Mouse (Mus musculus) forebrain, embryonic 11.5 days (tissue): Measurements from ENCODE around the gene Atat1. TPM values are rescaled to one million over a fixed set of nuclear protein-coding genes. Genes with fewer than 3 reads are reported as not detected.
A peak's percentile ranks its signal among the peaks of the same experiment; 100 is the strongest.

Source experiments
- ATAC-seq: fragments of 200-750 bp; cut with Nextera tagmentation; replicated peaks from 2 replicates; pipeline ENCODE4 v1.8.0; 2017; ENCODE audit warnings: moderate TSS enrichment; ENCODE audit not compliant: low FRiP score
- DNase-seq: peaks from one replicate; pipeline ENCODE4 v3.0.0-alpha.2; 2017; ENCODE audit warnings: low spot score
- H3K27ac ChIP-seq: fragments of 300-500 bp; sonication (generic); 2 replicates; pipeline ENCODE4 v1.5.1; 2014; ENCODE audit warnings: low read depth, low read length
- H3K27me3 ChIP-seq: fragments of 300-500 bp; sonication (generic); 2 replicates; pipeline ENCODE4 v1.6.1; 2014; ENCODE audit warnings: mild to moderate bottlenecking, low read length, mixed read lengths; ENCODE audit not compliant: control insufficient read depth, insufficient read depth
- H3K36me3 ChIP-seq: fragments of 300-500 bp; sonication (generic); 2 replicates; pipeline ENCODE4 v1.6.1; 2014; ENCODE audit warnings: mild to moderate bottlenecking, low read length, moderate library complexity, mixed read lengths; ENCODE audit not compliant: control insufficient read depth, insufficient read depth
- H3K4me1 ChIP-seq: fragments of 300-500 bp; sonication (generic); replicated peaks from 2 replicates; pipeline ENCODE4 v1.6.1; 2014; ENCODE audit warnings: low read length, mixed read lengths; ENCODE audit not compliant: control insufficient read depth, insufficient read depth
- H3K4me2 ChIP-seq: fragments of 300-500 bp; sonication (generic); 2 replicates; pipeline ENCODE4 v1.6.1; 2014; ENCODE audit warnings: low read depth, mild to moderate bottlenecking, low read length, moderate library complexity, mixed read lengths; ENCODE audit not compliant: severe bottlenecking
- H3K4me3 ChIP-seq: fragments of 300-500 bp; sonication (generic); 2 replicates; pipeline ENCODE4 v1.5.1; 2014; ENCODE audit warnings: low read depth, low read length
- H3K9ac ChIP-seq: fragments of 300-500 bp; sonication (generic); 2 replicates; pipeline ENCODE4 v1.6.1; 2014; ENCODE audit warnings: low read length
- H3K9me3 ChIP-seq: fragments of 300-500 bp; sonication (generic); 2 replicates; pipeline ENCODE4 v1.6.1; 2016; ENCODE audit warnings: low read length, mixed read lengths; ENCODE audit not compliant: control insufficient read depth
- WGBS: fragments of 180-500 bp; shearing (Covaris S2); extraction: QIAGEN DNeasy Blood & Tissue Kit; methylation state at CpG from one replicate; pipeline ENCODE4 v1.1.7; 2014; 5-methylcytosine and 5-hydroxymethylcytosine counted together
- polyA plus RNA-seq: library from polyadenylated mRNA; unstranded; fragments of >200 nt; fragmentation: Nextera tagmentation; extraction: Ambion mirVana; gene quantifications from 2 replicates; pipeline ENCODE4 v1.2.1, GENCODE M21; 2014

Gene Atat1
- polyA plus RNA-seq, 1 experiment from 2014 or later = 213 TPM

DNA sequence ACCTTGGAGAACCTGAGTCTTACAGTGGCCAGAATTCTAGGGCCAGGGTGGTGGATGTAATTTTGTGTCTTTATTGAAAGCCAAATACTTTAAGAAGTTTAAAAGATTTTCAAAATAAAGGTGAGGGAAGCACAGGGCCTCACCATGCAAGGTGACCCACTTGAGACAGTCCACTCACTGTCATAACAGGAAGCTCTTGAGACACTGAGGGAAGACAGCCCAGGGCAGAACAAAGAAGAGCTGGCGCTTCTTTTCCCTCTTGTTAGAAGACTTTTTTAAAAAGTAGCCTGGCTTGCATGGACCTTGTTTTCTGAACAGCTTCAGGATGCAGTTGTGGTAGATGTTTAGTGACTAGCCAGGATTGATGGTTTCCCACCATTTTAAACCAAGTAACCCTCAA, 10.5 kb upstream of the Atat1 start:
- H3K4me2 ChIP-seq = peak overlapping the region; percentile 54; the same call in 1 of the 2 replicates
- peak overlapping the region; percentile 95 for H3K27ac ChIP-seq
- no peaks in the 10 kb centered on the region for H3K27me3 ChIP-seq
- peak overlapping the region; percentile 97; the same call in 1 of the 2 replicates for H3K9ac ChIP-seq
- 90% methylated on average over 1 of the region's 1 CpGs for WGBS
- H3K4me3 ChIP-seq = no peak overlapping the region
- peaks cover 10% of the 10 kb centered on the region; the same call in 1 of the 2 replicates for H3K36me3 ChIP-seq
- ATAC-seq (no peak), DNase-seq (no peak)
- peaks cover 11% of the 10 kb centered on the region for H3K4me1 ChIP-seq
- no peaks in the 10 kb centered on the region for H3K9me3 ChIP-seq

DNA sequence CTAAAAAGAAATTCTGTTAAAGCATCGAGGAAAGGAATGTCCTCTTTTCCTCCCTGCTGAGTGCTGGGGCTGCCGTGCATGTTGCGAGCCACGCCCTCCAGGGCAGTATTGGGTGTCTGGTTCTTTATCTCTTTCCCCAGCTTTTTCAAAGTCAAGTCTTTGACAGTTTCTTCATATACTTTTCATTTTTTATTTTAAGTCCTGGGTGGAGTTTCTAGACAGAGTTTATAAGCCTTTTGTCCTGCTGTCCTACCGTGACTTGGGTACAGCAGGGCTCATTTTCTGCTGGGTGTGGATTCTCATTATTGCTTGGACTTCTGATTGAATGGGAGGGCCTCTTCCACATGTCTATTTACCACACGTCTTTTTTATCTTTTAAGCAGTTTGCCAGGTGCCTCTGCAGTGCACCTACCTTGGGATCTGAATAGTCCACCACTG, 10.0 kb upstream of the Atat1 start:
- no peaks in the 10 kb centered on the region for H3K27me3 ChIP-seq
- peaks cover 8% of the 10 kb centered on the region; the same call in 1 of the 2 replicates for H3K36me3 ChIP-seq
- peak overlapping the region; percentile 54 for H3K4me2 ChIP-seq
- WGBS = 58% methylated on average over 6 of the region's 6 CpGs
- H3K4me1 ChIP-seq = peaks cover 13% of the 10 kb centered on the region
- H3K4me3 ChIP-seq = peak overlapping the region; percentile 70; the same call in 1 of the 2 replicates
- peak overlapping the region; percentile 97 for H3K9ac ChIP-seq
- H3K9me3 ChIP-seq = no peaks in the 10 kb centered on the region
- ATAC-seq = no peak
- H3K27ac ChIP-seq = peak overlapping the region; percentile 95
- no peak for DNase-seq

DNA sequence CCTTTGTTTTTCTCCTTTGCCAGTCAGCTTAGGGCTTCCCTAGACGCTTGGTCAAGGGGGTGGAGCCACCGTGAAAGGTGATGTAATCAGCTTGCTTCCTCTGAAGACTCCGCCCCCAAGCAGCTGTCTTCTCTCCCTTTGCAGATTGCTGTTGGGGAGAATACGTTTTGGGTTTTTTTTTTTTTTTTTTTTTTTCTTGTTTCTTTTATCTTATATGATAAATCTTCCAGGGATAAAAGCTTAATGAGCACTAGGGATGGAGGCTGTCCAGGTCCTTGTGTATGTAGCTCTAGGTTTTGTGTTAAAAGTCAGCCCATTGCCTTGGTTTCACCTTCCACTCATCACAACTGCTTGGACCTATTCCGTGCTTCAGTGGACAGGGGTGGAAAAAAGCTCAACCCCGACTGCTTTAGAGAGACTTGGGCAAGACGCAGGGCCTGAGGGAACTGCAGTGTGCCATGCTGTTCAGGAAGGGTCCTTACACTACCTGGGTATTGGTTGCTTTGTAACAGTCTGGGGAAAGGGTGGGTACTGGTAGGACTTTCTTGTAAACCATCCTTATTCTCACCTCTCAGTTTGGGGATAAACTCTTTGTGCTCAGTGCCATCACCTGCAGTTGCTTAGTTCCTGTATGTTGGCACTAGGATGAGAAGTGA, 9.3 kb upstream of the Atat1 start:
- Histone ChIP-seq H3K4me3 (peak overlapping the region; percentile 70), H3K36me3 (peaks cover 7% of the 10 kb centered on the region; the same call in 1 of the 2 replicates), H3K27me3 (no peaks in the 10 kb centered on the region), H3K27ac (peak overlapping the region; percentile 95), H3K9me3 (no peaks in the 10 kb centered on the region), H3K4me1 (peaks cover 13% of the 10 kb centered on the region), H3K9ac (peak overlapping the region; percentile 97), H3K4me2 (peak overlapping the region; percentile 54)
- ATAC-seq = peak; percentile 49
- peak; percentile 91 for DNase-seq
- 13% methylated on average over 7 of the region's 7 CpGs for WGBS

DNA sequence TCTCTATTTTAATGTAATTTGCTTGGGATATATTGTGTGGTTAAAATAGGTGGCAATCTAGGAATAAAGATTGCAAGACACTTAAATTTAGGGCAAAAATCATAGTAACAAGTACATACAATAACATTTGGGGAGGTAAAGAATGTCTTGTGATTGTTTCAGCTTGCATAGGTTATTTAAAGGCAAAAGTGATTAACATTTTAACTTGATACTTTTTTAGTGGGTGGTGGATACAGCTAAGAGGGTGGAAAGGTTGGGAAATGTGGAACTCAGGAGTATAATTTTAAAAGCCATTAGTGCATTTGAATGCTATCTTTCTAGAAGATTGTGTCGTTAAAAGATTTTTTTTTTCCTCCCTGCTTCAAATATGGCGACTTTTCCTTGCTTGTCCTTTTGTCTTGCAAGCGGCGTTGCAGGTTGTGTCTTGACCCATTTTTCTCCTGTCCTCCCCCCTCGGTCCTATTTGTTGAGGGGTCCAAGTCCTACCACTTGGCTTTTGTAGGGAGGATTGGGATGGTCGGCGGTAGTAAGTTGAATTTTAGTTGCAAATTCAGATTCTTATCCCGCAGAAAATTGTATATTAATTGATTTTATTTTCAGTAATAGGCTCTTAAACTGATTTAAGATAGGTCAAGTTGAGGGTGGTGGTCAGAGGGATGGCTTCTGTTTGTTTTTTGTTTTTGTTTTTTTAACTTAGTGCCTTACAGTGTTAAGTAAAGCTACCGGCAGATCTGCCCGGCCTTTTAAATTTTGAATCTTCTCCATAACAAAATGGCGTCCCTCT, 8.6 kb upstream of the Atat1 start:
- H3K4me2 ChIP-seq = peak overlapping the region; percentile 54
- peaks cover 13% of the 10 kb centered on the region for H3K4me1 ChIP-seq
- H3K36me3 ChIP-seq = peaks cover under 1% of the 10 kb centered on the region; the same call in 1 of the 2 replicates
- peak overlapping the region; percentile 95 for H3K27ac ChIP-seq
- ATAC-seq = no peak
- H3K9me3 ChIP-seq = no peaks in the 10 kb centered on the region
- H3K4me3 ChIP-seq = peak overlapping the region; percentile 70
- WGBS = under 1% methylated on average over 11 of the region's 11 CpGs
- H3K27me3 ChIP-seq = no peaks in the 10 kb centered on the region
- H3K9ac ChIP-seq = peak overlapping the region; percentile 97
- DNase-seq = peak; percentile 79

DNA sequence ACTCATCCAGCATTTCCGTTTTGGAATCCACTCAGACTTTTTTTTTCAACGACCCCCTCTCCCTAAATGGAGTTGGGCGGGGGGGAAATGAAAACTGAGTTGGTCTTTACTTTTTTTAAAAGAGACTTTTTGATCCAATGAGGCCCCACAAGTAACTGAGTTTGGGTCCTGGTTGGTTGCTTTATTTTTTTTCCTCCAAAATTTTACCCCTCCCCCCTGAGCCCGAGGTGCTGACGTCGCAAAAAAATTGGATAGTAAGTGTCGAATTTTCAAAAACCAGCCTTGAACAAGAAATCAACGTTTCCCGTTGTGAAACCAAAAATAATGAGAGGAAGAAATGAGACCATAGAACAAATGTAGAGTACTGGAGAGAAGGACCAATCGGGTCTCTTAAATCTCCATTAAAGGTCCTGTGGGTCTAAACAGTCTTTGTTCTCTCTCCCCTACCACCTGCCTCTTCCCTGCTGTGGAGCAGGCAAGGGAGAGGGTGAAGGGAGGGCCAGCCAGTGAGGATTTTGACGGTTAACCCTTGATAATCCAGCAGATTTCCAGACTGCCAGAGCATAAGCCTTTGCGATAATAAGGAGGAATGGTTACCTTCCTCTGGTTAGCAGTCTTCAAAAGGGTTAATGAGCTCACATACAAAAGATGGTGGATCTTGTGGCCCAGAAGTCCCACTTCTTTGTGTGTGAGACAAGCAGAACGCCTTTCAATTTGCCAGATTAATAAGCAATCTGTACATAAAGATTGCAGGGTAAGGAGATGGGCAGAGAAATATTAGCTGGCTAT, 7.8 kb upstream of the Atat1 start:
- peak; percentile 20 for ATAC-seq
- H3K36me3 ChIP-seq = no peaks in the 10 kb centered on the region

DNA sequence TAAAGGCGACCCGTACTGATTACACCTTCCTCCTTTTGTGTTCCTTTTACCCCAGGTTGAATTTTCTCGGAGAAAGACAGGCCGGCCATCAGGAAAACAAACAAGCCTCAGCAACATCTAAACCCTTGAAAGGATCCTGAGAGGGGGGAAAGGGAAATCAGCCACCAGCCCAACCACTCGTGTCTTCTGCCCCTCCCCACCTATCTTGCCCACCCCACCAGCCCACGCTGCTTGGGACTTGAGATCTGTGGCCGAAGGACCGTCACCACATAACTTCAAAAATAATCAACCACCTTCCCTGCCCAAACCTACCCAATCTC, 7.2 kb upstream of the Atat1 start:
- Histone ChIP-seq H3K27ac (peak overlapping the region; percentile 95), H3K36me3 (peaks cover 2% of the 10 kb centered on the region; the same call in 1 of the 2 replicates), H3K4me1 (peaks cover 13% of the 10 kb centered on the region), H3K4me2 (peak overlapping the region; percentile 54), H3K4me3 (peak overlapping the region; percentile 70), H3K9me3 (no peaks in the 10 kb centered on the region), H3K27me3 (no peaks in the 10 kb centered on the region), H3K9ac (peak overlapping the region; percentile 97)
- WGBS = under 1% methylated on average over 8 of the region's 8 CpGs
- ATAC-seq (no peak), DNase-seq (peak; percentile 70)

More for the DNA sequence above, 7.8 kb upstream of the Atat1 start:
- WGBS = under 1% methylated on average over 13 of the region's 13 CpGs
- H3K27ac ChIP-seq = peak overlapping the region; percentile 95
- DNase-seq = peak; percentile 79
- H3K4me3 ChIP-seq = peak overlapping the region; percentile 70
- peak overlapping the region; percentile 97 for H3K9ac ChIP-seq
- H3K4me1 ChIP-seq = peaks cover 13% of the 10 kb centered on the region
- H3K27me3 ChIP-seq = no peaks in the 10 kb centered on the region
- H3K9me3 ChIP-seq = no peaks in the 10 kb centered on the region
- peak overlapping the region; percentile 54 for H3K4me2 ChIP-seq

DNA sequence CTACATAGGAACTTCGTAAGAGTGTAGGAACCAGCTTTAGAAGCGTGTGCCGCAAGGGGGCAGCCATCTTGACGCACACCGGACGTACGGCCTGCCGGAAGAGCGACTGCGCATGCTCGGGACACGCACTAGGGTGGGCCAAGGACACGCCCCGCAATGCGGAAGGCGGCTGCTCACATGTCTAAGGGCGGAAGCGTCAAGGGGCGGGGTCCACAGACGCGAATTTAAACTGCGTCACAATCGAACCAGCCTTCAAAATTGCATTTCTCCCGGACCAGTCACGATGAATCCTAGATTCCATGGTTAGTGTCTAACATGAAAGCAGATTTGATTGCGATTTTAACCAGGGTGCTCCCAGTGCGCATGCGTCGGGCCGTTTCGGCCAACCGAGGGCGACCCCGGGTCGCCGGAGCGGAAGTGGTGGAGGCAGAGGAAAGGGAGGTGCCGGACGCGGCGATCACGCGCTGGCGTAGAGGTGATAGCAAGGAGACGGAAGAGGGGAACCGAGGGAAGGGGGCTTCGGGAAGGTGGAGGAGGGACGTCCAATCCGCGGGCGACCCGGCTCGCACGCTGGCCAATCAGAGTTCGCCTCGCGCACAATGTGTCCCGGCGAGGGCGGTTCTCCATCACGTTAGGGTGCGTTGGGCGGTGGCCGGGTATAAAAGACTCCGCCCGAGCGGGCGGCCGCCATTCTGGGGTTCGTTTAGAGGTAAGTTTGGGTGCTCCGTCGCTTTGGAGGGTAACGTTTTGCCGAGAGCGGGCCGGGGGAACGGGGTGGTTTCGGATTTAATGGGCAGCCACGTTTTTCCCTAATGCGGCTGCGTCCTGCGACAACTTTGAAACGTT, 6.6 kb upstream of the Atat1 start, which contains the start of the genes Mrps18b and Ppp1r10:
Gene Mrps18b, minus strand, starts transcription at position 93 of the 846 bp plus-strand sequence.
Gene Ppp1r10, plus strand, starts transcription at position 138 of the 846 bp plus-strand sequence.
- H3K4me3 ChIP-seq = peak within 1 kb of the TSS; percentile 70
- peak within 1 kb of the TSS; percentile 95 for H3K27ac ChIP-seq
- H3K4me2 ChIP-seq = peak within 1 kb of the TSS; percentile 83
- no peaks in the 10 kb centered on the region for H3K27me3 ChIP-seq
- DNase-seq (peak; percentile 100), ATAC-seq (peak; percentile 92)
- peak within 1 kb of the TSS; percentile 97 for H3K9ac ChIP-seq
- WGBS = under 1% methylated on average over 83 of the region's 83 CpGs
- H3K9me3 ChIP-seq = no peaks in the 10 kb centered on the region
- H3K4me1 ChIP-seq = peaks cover 13% of the 10 kb centered on the region
- peaks cover 2% of the 10 kb centered on the region; the same call in 1 of the 2 replicates for H3K36me3 ChIP-seq
